Mouse (Mus musculus): ENCODE measurements around the gene Dut. TPM values are rescaled to one million over a fixed set of nuclear protein-coding genes. Genes with fewer than 3 reads are reported as not detected.

Dut gene
- total and polyA plus RNA-seq, 3 experiments: 146 to 331 (median 276) TPM

- no peak for TF ChIP-seq CTCF (IDR thresholded peaks at IDR 0.05 in 2 of 3, conservative IDR thresholded peaks at IDR 0.05 in 1 of 3; ENCODE audit: control insufficient read depth in 1 of 3, insufficient read depth in 1 of 3, low read depth in 2 of 3, low read length in 3 of 3, poor library complexity in 1 of 3, severe bottlenecking in 1 of 3)
- TF ChIP-seq NELFE (IDR thresholded peaks at IDR 0.05; ENCODE audit: low read depth, low read length): peak; percentile 88
- TF ChIP-seq ELF1 (IDR thresholded peaks at IDR 0.05; ENCODE audit: low read depth, low read length): no peak
- TF ChIP-seq TCF12 (IDR thresholded peaks at IDR 0.05; ENCODE audit: low read depth, low read length): no peak; the same call in 1 of the 2 replicates
- no peak for TF ChIP-seq MAFK (IDR thresholded peaks at IDR 0.05; ENCODE audit: borderline replicate concordance, low read depth, low read length)
Measured at GRCm38 (mm10) chr2:125247108-125247961, at the start of gene Dut (continued).

DNA sequence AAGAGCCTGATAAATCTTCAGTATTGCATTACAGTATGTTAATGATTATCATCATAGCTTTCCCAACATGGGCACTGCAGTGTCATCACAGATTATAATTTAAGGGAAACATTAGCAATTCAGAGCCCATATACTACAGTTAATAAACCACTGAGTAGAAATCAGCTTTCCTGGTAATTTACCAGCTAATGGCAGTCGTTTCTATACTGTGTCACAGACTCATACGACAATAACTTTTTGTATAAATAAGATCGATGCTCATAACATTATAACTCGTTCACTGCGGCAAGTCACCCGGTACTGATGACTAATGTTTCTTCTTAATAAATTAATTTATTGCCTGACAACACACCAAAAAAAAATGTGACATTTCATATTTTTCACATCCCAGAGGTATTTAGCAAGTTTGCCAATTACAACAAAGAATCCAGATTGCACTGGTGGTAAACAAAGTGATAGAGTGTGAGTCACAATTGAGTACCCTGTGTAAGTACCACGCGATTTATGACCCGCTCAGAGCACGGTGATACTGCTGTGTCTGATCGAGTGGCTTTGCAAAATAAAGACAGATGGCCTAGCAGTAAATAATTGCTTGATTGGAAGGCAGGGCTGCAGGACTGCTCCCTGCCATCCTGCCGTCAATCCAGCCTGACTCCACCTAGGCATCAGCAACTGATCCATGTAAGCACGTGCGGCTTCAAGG, 37.9 kb upstream of the Dut start:
- Histone ChIP-seq H3K9me3 (replicated peaks; ENCODE audit: insufficient read depth, low read length) (no peaks in the 10 kb centered on the region), H3K79me2 (ENCODE audit: control insufficient read depth, insufficient read depth, low read length, poor library complexity) (no peaks in the 10 kb centered on the region), H3K9ac (ENCODE audit: control insufficient read depth, low read depth, low read length, poor library complexity, severe bottlenecking) (no peak overlapping the region), H3K36me3 (ENCODE audit: control insufficient read depth in 1 of 2, insufficient read depth in 2 of 2, low read length in 2 of 2) (no peaks in the 10 kb centered on the region), H3K4me1 (ENCODE audit: control insufficient read depth in 1 of 2, insufficient read depth in 2 of 2, low read length in 2 of 2) (no peaks in the 10 kb centered on the region), H3K27ac (ENCODE audit: control insufficient read depth, low read depth, low read length) (no peak overlapping the region), H3K27me3 (ENCODE audit: control insufficient read depth in 1 of 2, insufficient read depth in 2 of 2, low read length in 2 of 2) (peaks cover 0 to 2% of the 10 kb centered on the region in 2 experiments; a peak in 3 of 4 replicates), H3K4me3 (ENCODE audit: control insufficient read depth in 1 of 2, insufficient read depth in 1 of 2, low read depth in 2 of 2, low read length in 2 of 2) (no peak overlapping the region)
- TF ChIP-seq SMC3 (IDR thresholded peaks at IDR 0.05; ENCODE audit: low read depth, low read length) (no peak), ZNF384 (IDR thresholded peaks at IDR 0.05; ENCODE audit: low read depth, low read length) (no peak), TCF12 (IDR thresholded peaks at IDR 0.05; ENCODE audit: low read depth, low read length) (no peak), ETS1 (IDR thresholded peaks at IDR 0.05; ENCODE audit: low read depth, low read length) (no peak), USF2 (IDR thresholded peaks at IDR 0.05; ENCODE audit: borderline replicate concordance in 1 of 2, insufficient read depth in 1 of 2, low read depth in 1 of 2, low read length in 2 of 2) (no peak), TBP (IDR thresholded peaks at IDR 0.05; ENCODE audit: low read depth, low read length) (no peak)
- DNase-seq (ENCODE audit: low read depth, low spot score): no peak

- TF ChIP-seq CTCF (IDR thresholded peaks at IDR 0.05 in 2 of 3, conservative IDR thresholded peaks at IDR 0.05 in 1 of 3; ENCODE audit: control insufficient read depth in 1 of 3, insufficient read depth in 1 of 3, low read depth in 2 of 3, low read length in 3 of 3, poor library complexity in 1 of 3, severe bottlenecking in 1 of 3) (no peak), CHD1 (IDR thresholded peaks at IDR 0.05; ENCODE audit: low read depth, low read length) (no peak), E2F4 (IDR thresholded peaks at IDR 0.05; ENCODE audit: borderline replicate concordance, low read depth, low read length) (no peak)
- H3K4me3 ChIP-seq (ENCODE audit: control insufficient read depth in 1 of 2, insufficient read depth in 1 of 2, low read depth in 2 of 2, low read length in 2 of 2): no peak overlapping the region
- H3K79me2 ChIP-seq (ENCODE audit: control insufficient read depth, insufficient read depth, low read length, poor library complexity): no peaks in the 10 kb centered on the region
- no peak for DNase-seq (ENCODE audit: low read depth, low spot score)
- H3K9me3 ChIP-seq (replicated peaks; ENCODE audit: insufficient read depth, low read length): no peaks in the 10 kb centered on the region
- H3K27me3 ChIP-seq (ENCODE audit: control insufficient read depth in 1 of 2, insufficient read depth in 2 of 2, low read length in 2 of 2): peaks cover 0 to 2% of the 10 kb centered on the region in 2 experiments; a peak in 3 of 4 replicates
- H3K4me1 ChIP-seq (ENCODE audit: control insufficient read depth in 1 of 2, insufficient read depth in 2 of 2, low read length in 2 of 2): no peaks in the 10 kb centered on the region
- H3K27ac ChIP-seq (ENCODE audit: control insufficient read depth, low read depth, low read length): no peak overlapping the region
- H3K36me3 ChIP-seq (ENCODE audit: control insufficient read depth in 1 of 2, insufficient read depth in 2 of 2, low read length in 2 of 2): no peaks in the 10 kb centered on the region
- no peak overlapping the region for H3K9ac ChIP-seq (ENCODE audit: control insufficient read depth, low read depth, low read length, poor library complexity, severe bottlenecking)
Measured at GRCm38 (mm10) chr2:125211831-125212510, 35.0 kb upstream of the Dut start.
